In the genomic region with DNA sequence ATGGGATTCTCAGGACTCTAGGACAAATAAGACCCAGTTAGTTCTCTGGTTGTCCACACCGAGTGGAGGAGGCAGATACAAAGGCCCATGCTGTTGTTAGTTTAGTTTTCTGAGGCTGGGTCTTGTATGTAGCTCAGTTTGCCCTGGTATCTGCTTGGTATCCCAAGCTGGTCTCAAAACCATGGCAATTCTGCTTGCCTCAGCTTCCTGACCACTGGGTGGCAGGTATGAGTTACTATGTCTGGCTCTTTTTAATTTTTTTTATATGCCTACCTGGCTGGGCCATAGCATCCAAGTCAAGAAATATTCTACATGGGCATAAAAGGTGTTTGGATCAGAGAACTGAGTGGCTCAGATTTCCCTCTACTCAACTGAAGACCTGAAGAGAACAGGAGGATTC, we compare ENCODE assay signal across 25 mouse cellular contexts.
DNase-seq lines count a peak whose midpoint lies in the region; TF ChIP-seq lines count a peak whose summit lies in the region.
"Had no signal": no experiment of that assay in that cellular context is flagged by ENCODE, and none has a peak within 500 bp of the region (broad histone marks: within the 10 kb centered on the region; RNA-seq: fewer than 3 reads in every experiment).

No protein-coding gene starts in this region.

- H3K4me3 ChIP-seq in layer of hippocampus, adult 2 months: no peak overlapping the region
- H3K4me3 ChIP-seq: erythroblast, embryonic 14.5 days; heart, embryonic 10.5 days; heart, embryonic 15.5 days; hindbrain, embryonic 13.5 days; kidney, embryonic 15.5 days; limb, embryonic 10.5 days; limb, embryonic 15.5 days; liver, embryonic 13.5 days; midbrain, embryonic 10.5 days had no signal

- TF ChIP-seq CTCF in layer of hippocampus, adult 2 months (conservative IDR thresholded peaks at IDR 0.05): peak; percentile 39
- peak; percentile 24; the same call in 1 of the 2 replicates for TF ChIP-seq CTCF in brain, embryonic 14.5 days (IDR thresholded peaks at IDR 0.05; ENCODE audit: borderline replicate concordance, extremely low read depth, insufficient read depth, insufficient read length)

- TF ChIP-seq POLR2A in brain, embryonic 14.5 days (IDR thresholded peaks at IDR 0.05; ENCODE audit: borderline replicate concordance, extremely low read depth, insufficient read depth, insufficient read length, poor library complexity, severe bottlenecking): no peak

- DNase-seq in layer of hippocampus, adult 2 months (ENCODE audit: low spot score in 2 of 2): no peak
- DNase-seq in layer of hippocampus, postnatal 25 days (ENCODE audit: extremely low spot score in 1 of 2, low spot score in 1 of 2): no peak
- DNase-seq in testis, postnatal 10 days (ENCODE audit: low spot score): peak; percentile 20
- no peak for DNase-seq in testis, postnatal 14 days (ENCODE audit: low spot score)
- DNase-seq in brain, embryonic 14.5 days (ENCODE audit: low read depth): no peak
- no peak for DNase-seq in thymus, postnatal 14 days
- DNase-seq: adrenal gland, postnatal 14 days; B cell, adult 2 months; cerebellum, adult 18-20 months; cerebellum, postnatal 10 days; gastrocnemius, postnatal 14 days; heart, postnatal 36 days; kidney, adult 18-20 months; kidney, postnatal 25 days; liver, embryonic 13.5 days; lung, adult 2 months; thymus, postnatal 25 days had no signal

- no peak overlapping the region for H3K27ac ChIP-seq in layer of hippocampus, adult 2 months
- H3K27ac ChIP-seq: heart, embryonic 10.5 days; heart, embryonic 15.5 days; hindbrain, embryonic 13.5 days; kidney, embryonic 15.5 days; limb, embryonic 10.5 days; limb, embryonic 15.5 days; liver, embryonic 13.5 days; midbrain, embryonic 10.5 days had no signal
